Mouse (Mus musculus): ENCODE results near the gene Defb20.

The Defb20 gene

GRCm38 (mm10) chr2:152500204-152500862 lies 23.5 kb downstream of the Defb20 start:
- no peak for DNase-seq (ENCODE audit: low spot score)

GRCm38 (mm10) chr2:152500863-152501229 lies 24.0 kb downstream of the Defb20 start:
- no peak for DNase-seq (ENCODE audit: low spot score)

- no peak for DNase-seq (ENCODE audit: low spot score)
Observed at GRCm38 (mm10) chr2:152503950-152504349, 27.1 kb downstream of the Defb20 start.

GRCm38 (mm10) chr2:152511592-152511991 lies 34.7 kb downstream of the Defb20 start, which contains the start of gene Defb26:
Gene Defb26, minus strand, starts transcription at chr2:152511692.
- no peak for DNase-seq (ENCODE audit: low spot score)

- no peak for DNase-seq (ENCODE audit: low spot score)
Observed at GRCm38 (mm10) chr2:152516084-152516483, 39.2 kb downstream of the Defb20 start.

GRCm38 (mm10) chr2:152517981-152518380 lies 41.1 kb downstream of the Defb20 start, which contains the start of gene Defb28:
Gene Defb28, plus strand, starts transcription at chr2:152518255.
- no peak for DNase-seq (ENCODE audit: low spot score)

Data from retina, embryonic 14.5 days (tissue).